Mouse (Mus musculus) intestine, postnatal 0 days (tissue): ENCODE measurements at regions not wholly inside any gene's neighbourhood (a gene's known extent, or its start where the extent isn't known, plus 50 kb on each side); places are given as distances from the start of the nearest gene placed in this dataset.

Experiments used
- ATAC-seq: fragments of 200-750 bp; cut with Nextera tagmentation; 2 replicates; pipeline ENCODE4 v1.8.0; 2017; ENCODE audit warnings: mild to moderate bottlenecking, moderate TSS enrichment, moderate library complexity
- H3K27ac ChIP-seq: fragments of 300-500 bp; sonication (generic); 2 replicates; pipeline ENCODE4 v1.5.1; 2014; ENCODE audit warnings: mild to moderate bottlenecking, low read depth, low read length, moderate library complexity
- H3K27me3 ChIP-seq: fragments of 300-500 bp; sonication (generic); replicated peaks from 2 replicates; pipeline ENCODE4 v1.6.1; 2014; ENCODE audit warnings: low read length, mixed read lengths; ENCODE audit not compliant: control insufficient read depth, insufficient read depth
- H3K36me3 ChIP-seq: fragments of 300-500 bp; sonication (generic); 2 replicates; pipeline ENCODE4 v1.6.1; 2014; ENCODE audit warnings: mild to moderate bottlenecking, moderate library complexity; ENCODE audit not compliant: control insufficient read depth, insufficient read depth
- H3K4me1 ChIP-seq: fragments of 300-500 bp; sonication (generic); replicated peaks from 2 replicates; pipeline ENCODE4 v1.6.1; 2014; ENCODE audit warnings: antibody characterized with exemption, low read length, mixed read lengths; ENCODE audit not compliant: control insufficient read depth, insufficient read depth
- H3K4me2 ChIP-seq: fragments of 300-500 bp; sonication (generic); replicated peaks from 2 replicates; pipeline ENCODE4 v1.6.1; 2014; ENCODE audit warnings: low read depth, mild to moderate bottlenecking, moderate library complexity
- H3K4me3 ChIP-seq: fragments of 300-500 bp; sonication (generic); 2 replicates; pipeline ENCODE4 v1.5.1; 2014; ENCODE audit warnings: low read depth, low read length
- H3K9ac ChIP-seq: fragments of 300-500 bp; sonication (generic); 2 replicates; pipeline ENCODE4 v1.6.1; 2014; ENCODE audit warnings: mild to moderate bottlenecking, low read depth, low read length
- H3K9me3 ChIP-seq: fragments of 300-500 bp; sonication (generic); 2 replicates; pipeline ENCODE4 v1.6.1; 2016; ENCODE audit warnings: mixed run types; ENCODE audit not compliant: control insufficient read depth
- CTCF ChIP-seq: sonication (generic); IDR thresholded peaks from 2 replicates; pipeline ENCODE4 v1.5.1; 2016; ENCODE audit warnings: low read depth, mild to moderate bottlenecking, control low read depth, antibody characterized with exemption, moderate library complexity
- WGBS: fragments of 180-500 bp; shearing (Covaris S2); extraction: QIAGEN DNeasy Blood & Tissue Kit; methylation state at CpG from one replicate; pipeline ENCODE4 v1.1.7; 2014; 5-methylcytosine and 5-hydroxymethylcytosine counted together

- ATAC-seq, result no peak
- Histone ChIP-seq H3K9ac (no peak overlapping the region), H3K4me1 (no peaks in the 10 kb centered on the region), H3K4me3 (no peak overlapping the region), H3K27me3 (no peaks in the 10 kb centered on the region), H3K4me2 (no peak overlapping the region), H3K9me3 (no peaks in the 10 kb centered on the region), H3K36me3 (no peaks in the 10 kb centered on the region), H3K27ac (no peak overlapping the region)
- 80% methylated on average over 3 of the region's 3 CpGs for WGBS
- TF ChIP-seq CTCF, result no peak
Observed at GRCm38 (mm10) chr1:190067181-190067580, 103.3 kb downstream of the Prox1 start.

GRCm38 (mm10) chr1:190066426-190066825 is 104.1 kb downstream of the Prox1 start:
- Histone ChIP-seq H3K4me3 (no peak overlapping the region), H3K36me3 (no peaks in the 10 kb centered on the region), H3K9me3 (no peaks in the 10 kb centered on the region), H3K27me3 (no peaks in the 10 kb centered on the region), H3K27ac (no peak overlapping the region), H3K4me1 (no peaks in the 10 kb centered on the region), H3K4me2 (no peak overlapping the region), H3K9ac (no peak overlapping the region)
- no peak for ATAC-seq
- TF ChIP-seq CTCF, result no peak
- WGBS, result 55% methylated on average over 9 of the region's 9 CpGs

GRCm38 (mm10) chr1:190061560-190062295 is 108.8 kb downstream of the Prox1 start:
- Histone ChIP-seq H3K9me3 (no peaks in the 10 kb centered on the region), H3K27me3 (no peaks in the 10 kb centered on the region), H3K36me3 (no peaks in the 10 kb centered on the region), H3K4me2 (no peak overlapping the region), H3K4me1 (no peaks in the 10 kb centered on the region), H3K27ac (no peak overlapping the region), H3K4me3 (no peak overlapping the region), H3K9ac (no peak overlapping the region)
- 36% methylated on average over 9 of the region's 9 CpGs for WGBS
- TF ChIP-seq CTCF, result no peak
- no peak for ATAC-seq

GRCm38 (mm10) chr1:190059025-190059424 is 111.5 kb downstream of the Prox1 start:
- Histone ChIP-seq H3K4me2 (no peak overlapping the region), H3K4me1 (no peaks in the 10 kb centered on the region), H3K4me3 (no peak overlapping the region), H3K9me3 (no peaks in the 10 kb centered on the region), H3K27ac (peak overlapping the region; percentile 68), H3K27me3 (no peaks in the 10 kb centered on the region), H3K9ac (no peak overlapping the region), H3K36me3 (no peaks in the 10 kb centered on the region)
- peak; percentile 96 for ATAC-seq
- TF ChIP-seq CTCF, result peak; percentile 38
- WGBS, result 17% methylated on average over 3 of the region's 3 CpGs

GRCm38 (mm10) chr1:190056931-190057330 is 113.6 kb downstream of the Prox1 start:
- no peaks in the 10 kb centered on the region for H3K27me3 ChIP-seq
- H3K4me2 ChIP-seq, result no peak overlapping the region
- no peak overlapping the region for H3K9ac ChIP-seq
- H3K9me3 ChIP-seq, result no peaks in the 10 kb centered on the region
- no peak overlapping the region for H3K4me3 ChIP-seq
- no peak for ATAC-seq
- H3K27ac ChIP-seq, result no peak overlapping the region
- WGBS, result 71% methylated on average over 2 of the region's 2 CpGs
- no peak for TF ChIP-seq CTCF
- no peaks in the 10 kb centered on the region for H3K4me1 ChIP-seq
- no peaks in the 10 kb centered on the region for H3K36me3 ChIP-seq

GRCm38 (mm10) chr1:190051903-190052302 is 118.6 kb downstream of the Prox1 start:
- H3K36me3 ChIP-seq, result no peaks in the 10 kb centered on the region
- 86% methylated on average over 2 of the region's 2 CpGs for WGBS
- 0 out of 2 replicates have a peak, but pooled peaks cover 2% of the 10 kb centered on the region for H3K9me3 ChIP-seq
- H3K4me1 ChIP-seq, result no peaks in the 10 kb centered on the region
- H3K27ac ChIP-seq, result no peak overlapping the region
- TF ChIP-seq CTCF, result no peak
- H3K4me3 ChIP-seq, result no peak overlapping the region
- no peak overlapping the region for H3K4me2 ChIP-seq
- no peak for ATAC-seq
- H3K9ac ChIP-seq, result no peak overlapping the region
- no peaks in the 10 kb centered on the region for H3K27me3 ChIP-seq
